Mouse (Mus musculus): Measurements from ENCODE around the gene Psg20.
"Not testable (repeated sequence)": the region's sequence is repeated elsewhere in the genome, so short reads cannot be mapped to it uniquely, and the experiment has no call there.

- TF ChIP-seq CTCF (conservative IDR thresholded peaks at IDR 0.05; ENCODE audit: low read length); NANOG (IDR thresholded peaks at IDR 0.05; ENCODE audit: borderline replicate concordance, low read length); POU5F1 (IDR thresholded peaks at IDR 0.05; ENCODE audit: borderline replicate concordance, low read length): not testable (repeated sequence)
Observed at GRCm38 (mm10) chr7:18626921-18627320, 59.1 kb downstream of the Psg20 start.
